Mouse (Mus musculus) layer of hippocampus, adult 2 months (tissue): Measurements from ENCODE around the gene Pdzd7. TPM values are rescaled to one million over a fixed set of nuclear protein-coding genes. Genes with fewer than 3 reads are reported as not detected.

Source experiments
- DNase-seq, 2 experiments: peaks; one replicate each; pipeline ENCODE4 v3.0.0; 2022; ENCODE audit warnings: low spot score in 2 of 2
- H3K27ac ChIP-seq: fragments of 200-600 bp; 2 replicates; pipeline ENCODE4 v1.8.1; 2022
- H3K4me3 ChIP-seq: fragments of 200-600 bp; 2 replicates; pipeline ENCODE4 v1.8.1; 2022; ENCODE audit warnings: mild to moderate bottlenecking
- CTCF ChIP-seq: fragments of 200-600 bp; conservative IDR thresholded peaks from 2 replicates; pipeline ENCODE4 v1.8.1; 2022; ENCODE audit warnings: antibody characterized with exemption, mild to moderate bottlenecking, moderate library complexity
- total RNA-seq, 2 experiments: library from RNA; stranded (reverse); gene quantifications; 2 replicates each; pipeline ENCODE4 v1.2.3; 2021

Gene Pdzd7
- total RNA-seq, 2 experiments from 2014 or later, result 2.1 to 3.3 TPM

- no peak overlapping the region for H3K4me3 ChIP-seq
- no peak for TF ChIP-seq CTCF
- DNase-seq, result no peak
- peak overlapping the region; percentile 10; the same call in 1 of the 2 replicates for H3K27ac ChIP-seq
Observed at GRCm38 (mm10) chr19:45020348-45020747, 25.2 kb downstream of the Pdzd7 start.

GRCm38 (mm10) chr19:45018351-45018831 lies 27.1 kb downstream of the Pdzd7 start:
- peak overlapping the region; percentile 66 for H3K4me3 ChIP-seq
- TF ChIP-seq CTCF, result no peak
- no peak for DNase-seq
- peak overlapping the region; percentile 93 for H3K27ac ChIP-seq

GRCm38 (mm10) chr19:45017909-45018308 lies 27.6 kb downstream of the Pdzd7 start:
- Histone ChIP-seq H3K4me3 (peak overlapping the region; percentile 66), H3K27ac (peak overlapping the region; percentile 93)
- peak; percentile 71 to 74 for DNase-seq
- TF ChIP-seq CTCF, result no peak

GRCm38 (mm10) chr19:45017216-45017771 lies 28.2 kb downstream of the Pdzd7 start:
- TF ChIP-seq CTCF, result peak; percentile 74
- Histone ChIP-seq H3K4me3 (peak overlapping the region; percentile 62), H3K27ac (peak overlapping the region; percentile 91)
- peak; percentile 69 to 70 for DNase-seq

- H3K4me3 ChIP-seq, result peak overlapping the region; percentile 62
- peak overlapping the region; percentile 91 for H3K27ac ChIP-seq
- DNase-seq, result peak in 1 of 2 experiments; percentile 59
- no peak for TF ChIP-seq CTCF
Observed at GRCm38 (mm10) chr19:45016341-45017215, 28.9 kb downstream of the Pdzd7 start.

GRCm38 (mm10) chr19:45015518-45016281 lies 29.8 kb downstream of the Pdzd7 start:
- no peak for DNase-seq
- H3K27ac ChIP-seq, result peak overlapping the region; percentile 91
- peak overlapping the region; percentile 59 for H3K4me3 ChIP-seq
- TF ChIP-seq CTCF, result no peak

- no peak for DNase-seq
Observed at GRCm38 (mm10) chr19:45014981-45015402, 30.5 kb downstream of the Pdzd7 start.

GRCm38 (mm10) chr19:45014335-45014971 lies 31.1 kb downstream of the Pdzd7 start, which contains the start of gene Lzts2:
Gene Lzts2, plus strand, starts transcription at chr19:45014414.
- Histone ChIP-seq H3K27ac (peak within 1 kb of the TSS; percentile 83), H3K4me3 (peak within 1 kb of the TSS; percentile 59)
- DNase-seq, result no peak
- TF ChIP-seq CTCF, result no peak

More at GRCm38 (mm10) chr19:45014981-45015402, 30.5 kb downstream of the Pdzd7 start:
- 0 out of 2 replicates have a peak, but pooled peaks have one; percentile 2 for TF ChIP-seq CTCF
- Histone ChIP-seq H3K4me3 (peak overlapping the region; percentile 59), H3K27ac (peak overlapping the region; percentile 83)

GRCm38 (mm10) chr19:45013581-45014225 lies 31.8 kb downstream of the Pdzd7 start:
- H3K4me3 ChIP-seq, result no peak overlapping the region
- DNase-seq, result no peak
- H3K27ac ChIP-seq, result no peak overlapping the region; the same call in 1 of the 2 replicates
- TF ChIP-seq CTCF, result no peak

- peak overlapping the region; percentile 41; the same call in 1 of the 2 replicates for H3K27ac ChIP-seq
Observed at GRCm38 (mm10) chr19:45012636-45013035, 32.9 kb downstream of the Pdzd7 start.

GRCm38 (mm10) chr19:45012219-45012618 lies 33.3 kb downstream of the Pdzd7 start:
- TF ChIP-seq CTCF, result no peak
- Histone ChIP-seq H3K4me3 (no peak overlapping the region), H3K27ac (peak overlapping the region; percentile 41; the same call in 1 of the 2 replicates)
- no peak for DNase-seq

More at GRCm38 (mm10) chr19:45012636-45013035, 32.9 kb downstream of the Pdzd7 start:
- no peak overlapping the region for H3K4me3 ChIP-seq
- DNase-seq, result no peak
- peak; percentile 81 for TF ChIP-seq CTCF
